Mouse (Mus musculus) erythroid progenitor cell, adult 5-6 weeks (primary cell): ENCODE measurements around the gene Vegfa. TPM values are rescaled to one million over a fixed set of nuclear protein-coding genes. Genes with fewer than 3 reads are reported as not detected.
A peak's percentile ranks its signal among the peaks of the same experiment; 100 is the strongest.

ENCODE experiments used
- ATAC-seq: replicated peaks from 2 replicates; pipeline ENCODE4 v1.8.0; 2016; ENCODE audit warnings: moderate number of reproducible peaks, mild to moderate bottlenecking, moderate TSS enrichment, inconsistent platforms; ENCODE audit not compliant: poor library complexity, low FRiP score, severe bottlenecking
- total RNA-seq, 2 experiments: library from RNA; stranded (forward) in 1 of 2; stranded (reverse) in 1 of 2; fragments of 150-400 nt in 1 of 2; fragments of 186-747, 209-891 nt in 1 of 2; gene quantifications; 2 replicates each; pipeline versions ENCODE4 v1.2.3 to v1.2.4; 2015 to 2017; ENCODE audit warnings: low replicate concordance in 2 of 2

Gene Vegfa
- total RNA-seq, 2 experiments from 2014 or later = 0.42 to 6.4 TPM

DNA sequence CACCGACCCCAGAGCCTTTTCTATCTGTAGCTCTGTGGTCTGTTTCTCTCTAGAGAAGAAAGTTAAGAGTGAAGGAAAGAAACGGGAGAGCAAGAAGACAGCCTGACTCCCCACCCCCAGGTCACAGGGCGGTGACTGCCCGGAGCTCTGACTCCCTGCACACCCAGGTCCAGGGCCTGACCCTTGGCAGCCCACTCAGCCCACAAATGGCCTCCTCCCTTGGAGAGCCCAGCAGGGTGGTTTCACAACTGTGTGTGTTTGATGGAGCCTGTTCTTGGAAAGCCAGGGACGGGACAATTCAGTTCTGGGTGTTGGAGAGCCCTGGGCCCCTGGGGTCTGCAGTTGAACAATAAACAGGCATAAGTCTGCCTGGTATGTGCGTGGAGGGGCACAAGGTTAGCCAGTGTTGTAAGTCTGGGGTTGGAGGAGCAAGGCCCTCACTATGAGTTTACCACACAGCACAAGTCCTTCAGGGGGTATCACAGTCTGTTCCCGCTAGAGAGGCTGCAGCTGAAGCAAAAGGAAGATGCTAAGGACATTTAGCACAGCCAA, 21.2 kb upstream of the Vegfa start:
- ATAC-seq = no peak

DNA sequence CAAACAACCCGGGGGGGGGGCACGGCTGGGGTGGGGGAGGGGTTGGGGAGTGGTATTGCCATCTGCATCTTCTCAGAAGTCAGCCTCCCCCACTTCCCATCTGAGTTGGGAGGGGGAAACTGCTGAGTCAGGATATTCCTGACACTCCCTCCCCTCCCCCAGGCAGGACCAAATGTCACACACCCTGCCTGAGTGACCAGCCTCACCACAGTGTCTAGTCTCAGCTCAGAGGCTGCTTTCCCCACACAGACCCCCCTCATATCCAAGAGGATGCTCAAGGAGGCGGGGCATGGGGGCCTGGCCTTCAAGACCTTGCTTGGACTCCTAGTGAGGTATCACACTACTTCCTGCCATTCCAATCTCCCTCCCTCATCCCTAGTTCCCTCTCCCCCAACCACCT, 20.0 kb upstream of the Vegfa start:
- ATAC-seq = no peak

DNA sequence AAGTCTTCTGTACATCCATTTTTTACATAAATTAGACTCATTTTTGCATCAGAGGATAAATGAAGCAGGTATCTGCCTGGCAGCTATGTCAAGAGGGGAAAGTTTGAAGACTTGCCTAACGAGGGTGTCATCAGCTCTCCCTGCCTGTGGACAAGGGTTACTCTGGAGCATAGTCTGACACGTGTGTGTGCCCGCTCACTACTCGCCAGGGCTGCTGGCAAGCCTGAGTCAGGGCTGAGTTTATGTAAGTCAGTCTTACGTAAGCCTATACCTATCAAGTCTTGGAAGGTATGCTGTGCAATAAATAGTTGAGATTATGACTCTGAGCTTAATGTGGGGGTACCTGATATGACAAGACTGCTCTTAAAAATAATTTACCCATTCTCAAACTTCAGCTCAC, 19.2 kb upstream of the Vegfa start:
- no peak for ATAC-seq

DNA sequence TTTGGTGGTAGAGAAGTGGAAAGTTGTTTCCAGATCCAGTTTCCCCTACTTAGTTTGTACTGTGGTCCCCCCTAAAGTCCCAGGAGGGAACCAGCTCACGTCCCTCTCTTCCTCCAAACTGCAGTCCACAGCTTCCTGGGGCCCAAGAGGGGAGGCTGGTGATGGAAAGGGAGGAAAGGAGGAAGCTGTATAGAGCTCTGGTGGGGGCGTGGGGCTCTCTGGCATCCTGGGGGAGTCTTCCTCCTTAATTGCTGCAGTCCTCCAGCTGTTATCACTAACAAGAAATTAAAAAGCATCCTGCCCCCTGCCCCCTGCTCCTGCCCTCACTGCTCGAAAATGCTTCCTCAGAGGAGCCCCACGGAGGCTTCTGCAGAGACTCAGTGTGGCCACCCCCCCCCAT, 17.4 kb upstream of the Vegfa start:
- no peak for ATAC-seq

DNA sequence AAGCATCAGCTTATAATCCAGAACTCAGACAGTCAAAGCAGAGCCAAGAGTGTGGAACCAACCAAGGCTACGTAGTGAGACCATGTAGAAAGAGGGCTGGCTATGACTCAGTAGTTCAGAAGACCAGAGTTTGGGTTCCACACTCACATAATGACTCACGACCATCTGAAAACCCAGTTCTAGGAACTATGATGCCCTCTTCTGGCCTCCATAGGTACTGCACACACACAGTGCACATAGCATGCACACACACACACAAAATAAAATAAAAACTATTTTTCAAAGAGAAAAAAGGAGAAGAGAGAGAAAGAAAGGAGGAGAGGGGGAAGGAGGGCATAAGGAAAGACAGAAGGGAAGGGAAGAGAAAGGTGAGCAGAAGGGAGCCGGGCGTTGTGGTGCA, 16.0 kb upstream of the Vegfa start:
- no peak for ATAC-seq

DNA sequence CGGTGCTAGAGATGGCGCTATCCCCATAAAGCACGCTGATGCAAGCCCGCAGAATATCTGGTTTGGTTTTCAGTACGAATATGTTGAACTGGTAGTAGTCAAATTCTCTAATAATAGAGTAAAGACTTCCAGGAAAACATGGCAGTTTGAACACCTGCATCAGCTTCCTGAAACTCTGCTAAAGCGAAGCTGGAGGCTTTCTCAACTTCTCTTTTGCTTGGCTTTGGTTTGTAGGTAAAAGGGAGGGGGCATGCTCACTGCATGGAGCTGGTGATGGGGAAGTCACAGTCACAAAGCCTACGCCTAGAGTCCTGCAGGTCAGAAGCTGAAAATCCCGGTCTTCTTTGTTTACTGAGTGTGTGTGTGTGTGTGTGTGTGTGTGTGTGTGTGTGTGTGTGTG, 13.6 kb upstream of the Vegfa start:
- ATAC-seq = no peak

DNA sequence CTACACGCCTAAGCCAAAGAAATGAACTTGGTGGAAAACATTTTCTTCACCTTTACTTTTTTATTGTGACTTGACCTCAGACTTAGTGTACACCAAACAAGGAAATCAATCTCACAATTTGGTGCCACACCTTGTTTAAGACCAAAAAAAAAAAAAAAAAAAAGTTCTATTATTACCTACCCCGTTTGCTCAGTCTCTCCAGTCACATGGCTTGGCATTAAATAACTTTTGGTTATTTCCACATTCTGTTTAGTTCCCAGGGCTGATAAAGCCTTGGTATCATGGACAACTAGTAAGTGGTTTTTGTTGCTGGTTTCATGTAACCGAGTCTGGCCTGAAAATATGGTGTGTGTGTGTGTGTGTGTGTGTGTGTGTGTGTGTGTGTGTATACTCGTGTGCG, 12.8 kb upstream of the Vegfa start:
- ATAC-seq = no peak

DNA sequence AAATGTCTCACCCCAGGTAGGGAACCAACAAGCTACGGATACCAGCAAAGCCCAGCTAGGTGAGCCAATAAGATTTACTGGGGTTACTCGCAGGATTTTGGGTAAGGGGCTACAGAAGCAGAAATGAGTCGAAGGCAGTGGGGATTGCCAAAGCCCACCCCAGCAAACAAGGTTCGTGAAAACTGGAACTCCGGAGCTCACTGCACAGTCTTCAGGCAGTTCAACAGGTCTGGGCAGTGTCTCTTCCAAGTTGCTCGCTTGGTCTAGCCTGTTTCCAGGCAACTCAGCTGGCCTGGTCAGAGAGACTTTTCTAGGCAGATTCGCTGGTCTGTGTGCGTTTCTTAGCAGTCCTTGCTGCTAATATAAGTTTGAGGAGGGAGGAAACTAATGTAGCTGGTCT, 10.0 kb upstream of the Vegfa start:
- no peak for ATAC-seq

DNA sequence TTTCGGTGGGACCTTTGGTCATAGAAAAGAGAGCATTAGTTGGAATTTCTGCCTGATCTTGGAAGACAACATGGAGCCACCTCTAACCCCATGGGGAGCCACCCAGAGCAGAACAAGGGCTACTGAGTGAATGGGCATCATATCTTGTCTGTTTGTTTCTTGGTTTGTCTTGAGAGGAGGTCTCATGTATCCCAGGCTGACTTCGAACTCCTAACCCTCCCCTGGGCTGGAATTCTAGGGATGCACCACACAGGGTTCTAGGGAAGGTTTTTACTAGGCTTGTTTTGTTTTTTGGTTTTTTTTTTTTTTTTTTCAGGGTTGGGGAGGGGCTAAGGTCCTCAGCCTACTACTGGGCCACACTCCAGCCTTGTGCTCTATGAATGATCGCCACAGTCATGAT, 9.5 kb upstream of the Vegfa start:
- no peak for ATAC-seq

DNA sequence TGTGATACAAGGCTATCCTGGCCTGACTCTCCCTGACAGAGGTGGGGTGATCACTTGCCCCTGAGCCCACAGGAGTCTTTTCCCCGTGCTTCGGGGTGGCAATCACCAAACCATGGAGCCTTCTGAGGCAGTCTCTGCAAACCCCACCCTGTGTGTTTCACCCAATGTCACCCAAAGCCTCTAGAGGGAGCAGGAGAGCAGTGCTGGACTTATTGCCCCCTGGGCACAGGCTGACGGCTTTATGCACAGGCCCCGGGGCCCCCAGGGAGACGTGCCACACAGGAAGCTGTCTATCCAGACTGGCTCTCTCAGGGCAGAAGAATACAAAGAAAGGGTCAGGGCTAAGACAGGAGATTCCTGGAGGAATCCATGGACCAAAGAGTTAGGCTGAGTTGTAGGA, 9.1 kb upstream of the Vegfa start:
- peak; percentile 74 for ATAC-seq

DNA sequence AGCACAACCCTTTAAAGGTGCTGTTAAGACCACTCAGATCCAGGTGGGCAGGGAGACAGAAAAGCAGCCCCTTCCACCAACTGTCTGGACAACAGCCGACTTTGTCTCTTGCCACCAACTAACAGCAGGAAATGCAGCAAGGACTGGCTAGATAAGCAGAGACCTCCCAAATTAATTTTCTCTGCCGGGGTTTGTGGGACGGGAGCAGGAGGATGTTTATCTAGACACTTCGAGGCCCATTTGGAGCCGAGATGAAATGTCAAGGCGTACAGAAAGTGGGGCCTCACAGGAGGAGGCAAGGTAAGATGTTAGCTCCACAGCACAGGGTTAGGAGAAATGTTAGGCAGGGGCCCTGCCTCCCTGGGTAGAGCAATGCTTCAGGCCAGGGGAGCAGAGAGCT, 8.4 kb upstream of the Vegfa start:
- ATAC-seq = no peak

DNA sequence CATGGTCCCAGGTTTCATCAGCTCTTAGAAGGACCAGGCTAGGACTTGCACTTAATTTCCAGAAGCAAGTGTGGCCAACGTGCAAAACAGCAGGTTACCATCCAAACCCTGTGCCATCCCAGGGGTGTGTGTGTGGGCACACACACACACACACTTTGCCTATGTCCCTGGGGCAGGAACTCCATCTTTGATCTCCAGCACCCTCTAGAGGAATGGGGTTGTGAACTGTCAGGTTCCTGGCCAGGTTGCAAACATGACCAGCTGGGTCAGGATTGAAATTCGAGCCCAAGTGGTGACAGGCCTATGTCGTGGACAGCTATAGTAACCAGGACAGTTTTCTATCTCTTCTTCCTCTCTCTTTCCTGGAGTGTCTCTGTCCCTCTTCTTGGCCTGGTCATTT, 6.7 kb upstream of the Vegfa start:
- ATAC-seq = no peak

DNA sequence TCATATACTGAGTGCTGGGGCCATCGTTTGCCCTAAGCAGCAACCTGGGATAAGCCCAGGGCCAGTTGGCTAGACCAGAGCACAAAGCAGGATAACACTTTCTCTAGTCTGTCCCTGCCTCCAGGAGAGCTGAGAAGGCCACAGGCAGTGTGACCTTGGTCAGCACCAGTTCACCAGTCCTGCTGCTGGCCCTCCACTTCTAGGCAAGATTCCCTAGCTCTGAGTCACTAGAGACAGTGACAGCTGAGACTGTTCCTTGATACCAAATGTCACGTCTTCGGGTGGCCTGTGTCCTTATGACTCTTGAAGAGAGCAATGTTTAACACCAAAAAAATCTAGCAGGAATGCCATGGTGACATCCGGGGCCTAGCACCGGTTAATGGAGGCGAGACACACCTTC, 4.2 kb upstream of the Vegfa start:
- no peak for ATAC-seq

DNA sequence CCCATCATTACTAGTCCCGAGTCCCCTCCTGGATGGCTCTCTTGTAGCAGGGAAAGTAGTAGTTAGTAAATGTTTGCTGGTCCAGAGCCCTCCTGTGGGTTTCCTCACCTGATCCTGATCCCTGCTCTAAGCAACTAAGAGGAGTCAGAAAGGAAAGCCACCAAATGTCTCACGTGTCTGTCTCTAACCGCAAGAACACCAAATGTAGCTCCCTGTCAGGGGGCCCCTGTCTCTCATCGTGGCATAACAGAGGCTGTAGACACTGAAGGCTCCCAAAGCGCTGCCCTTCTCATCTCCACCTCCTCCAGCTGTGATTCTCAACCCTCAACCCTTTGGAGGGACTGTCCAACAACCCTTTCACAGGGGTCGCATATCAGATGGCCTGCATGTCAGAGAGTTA, 1.9 kb upstream of the Vegfa start:
- no peak for ATAC-seq

DNA sequence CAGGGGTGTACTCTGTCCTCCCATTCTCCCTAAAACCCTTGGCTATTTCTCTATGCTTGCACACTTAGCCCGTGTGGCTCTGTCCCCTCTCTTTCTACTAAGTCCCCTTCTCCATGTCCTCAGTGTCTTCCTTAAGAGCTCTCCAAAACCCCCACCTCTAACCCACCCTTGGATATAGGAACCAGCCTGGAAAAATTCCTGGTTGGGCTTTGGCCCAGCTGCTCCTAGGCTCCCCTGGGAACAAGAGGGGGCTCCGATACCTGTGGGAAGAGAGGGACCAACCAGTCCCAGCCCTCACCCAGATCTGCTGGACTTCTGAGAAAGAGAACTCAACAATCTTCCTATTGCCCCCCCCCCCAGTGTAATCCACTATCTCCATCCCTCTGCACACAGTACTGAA, 1.4 kb upstream of the Vegfa start:
- no peak for ATAC-seq

DNA sequence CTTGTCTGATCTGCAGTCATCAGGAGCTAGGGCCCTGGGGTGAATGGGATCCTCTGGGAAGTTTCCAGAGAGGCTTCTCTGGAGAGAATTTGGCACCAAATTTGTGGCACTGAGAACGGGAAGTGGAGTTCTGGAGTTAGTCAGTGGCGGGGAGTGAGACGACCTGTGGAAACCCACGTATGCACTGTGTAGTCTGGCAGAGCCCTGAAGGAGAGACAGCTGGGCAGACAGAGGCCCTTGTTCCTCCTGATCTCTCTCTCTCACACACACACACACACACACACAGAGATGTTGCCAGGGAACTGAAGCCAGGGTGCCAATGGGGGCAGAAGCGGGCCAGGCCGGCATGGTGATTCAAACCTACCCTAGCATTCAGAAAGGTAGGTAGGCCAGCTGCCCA, 953 bp upstream of the Vegfa start:
- ATAC-seq = no peak

DNA sequence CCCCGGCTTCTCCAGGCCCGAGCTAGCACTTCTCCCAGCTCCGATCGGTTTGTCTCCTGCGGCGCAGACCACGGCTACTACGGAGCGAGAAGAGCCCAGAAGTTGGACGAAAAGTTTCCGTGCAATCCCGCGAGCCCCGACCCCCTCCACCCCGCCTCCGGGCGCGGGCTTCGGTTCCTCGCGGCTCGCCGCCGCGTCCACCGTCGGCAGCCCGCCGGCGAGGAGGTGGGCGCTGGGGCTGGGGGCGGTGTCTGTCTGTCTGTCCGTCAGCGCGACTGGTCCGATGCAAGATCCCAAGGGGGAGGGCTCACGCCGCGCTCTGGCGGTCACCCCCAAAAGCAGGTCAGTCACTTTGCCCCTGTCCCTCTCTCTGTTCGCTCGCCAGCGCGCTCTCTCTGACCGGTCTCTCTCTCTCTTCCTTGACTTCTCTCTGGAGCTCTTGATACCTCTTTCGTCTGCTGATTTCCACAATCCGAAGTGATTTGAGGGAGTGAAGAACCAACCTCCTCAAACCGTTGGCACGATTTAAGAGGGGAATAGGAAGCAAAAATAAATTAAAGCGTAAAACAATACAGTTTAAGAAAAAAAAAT, 453 bp downstream of the Vegfa start:
- no peak for ATAC-seq

DNA sequence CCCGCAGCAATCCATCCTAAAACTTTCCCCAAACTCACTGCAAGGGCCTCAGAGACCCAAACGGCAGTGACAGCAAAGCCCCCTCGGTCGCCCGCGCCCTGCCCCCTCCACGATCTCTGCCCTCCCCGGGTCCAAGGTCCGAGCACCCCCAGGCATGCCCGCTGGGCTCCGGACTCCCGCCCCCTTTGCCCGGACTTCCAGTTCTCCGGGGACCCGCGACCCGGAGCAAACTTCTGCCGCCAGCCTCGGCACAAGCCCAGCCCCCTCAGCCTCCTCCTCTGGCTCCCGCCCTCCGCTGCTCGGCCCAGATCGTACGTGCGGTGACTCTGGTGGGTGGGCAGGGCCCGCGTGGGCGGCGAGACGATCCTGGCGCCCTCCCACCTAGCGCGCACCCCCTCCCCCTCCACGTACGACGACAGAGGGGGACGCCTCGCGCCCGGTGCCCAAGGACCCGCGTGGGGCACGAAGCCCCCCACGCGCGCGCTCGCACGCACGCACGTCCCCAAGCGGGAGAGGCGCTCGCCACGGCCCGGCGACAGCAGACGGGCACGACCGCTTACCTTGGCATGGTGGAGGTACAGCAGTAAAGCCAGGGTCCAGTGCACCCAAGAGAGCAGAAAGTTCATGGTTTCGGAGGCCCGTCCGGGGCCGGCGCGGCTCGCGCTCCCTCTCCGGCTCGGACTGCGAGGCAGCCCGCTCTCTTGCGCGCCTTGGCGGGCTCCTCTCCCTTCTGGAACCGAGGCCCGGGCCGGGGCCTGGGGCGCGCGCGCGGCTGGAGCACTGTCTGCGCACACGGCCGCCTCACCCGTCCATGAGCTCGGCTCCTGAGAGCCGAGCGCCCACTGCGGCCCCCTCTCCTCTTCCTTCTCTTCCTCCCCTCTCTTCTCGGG, 1.2 kb downstream of the Vegfa start:
- no peak for ATAC-seq

DNA sequence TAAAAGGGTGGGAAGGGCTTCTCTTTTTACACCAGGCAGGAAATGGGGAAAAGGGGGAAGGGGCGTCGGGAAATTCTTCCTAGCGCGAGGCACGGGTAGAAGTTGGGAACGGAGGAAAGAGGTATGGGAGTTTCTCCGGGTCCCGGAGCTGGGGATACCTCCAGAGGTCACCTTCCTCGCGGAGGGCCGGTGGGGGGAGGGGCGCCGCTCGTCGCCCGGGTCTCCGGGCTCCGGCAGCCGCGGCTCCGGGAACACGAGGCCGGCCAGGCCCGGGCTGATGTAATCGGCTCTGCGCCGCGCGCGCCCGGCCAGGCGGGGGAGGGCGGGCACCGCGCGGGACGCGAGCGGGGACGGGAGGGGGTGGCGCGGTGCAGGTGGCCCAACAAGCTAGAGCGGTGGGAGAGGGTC, 1.8 kb downstream of the Vegfa start:
- no peak for ATAC-seq

DNA sequence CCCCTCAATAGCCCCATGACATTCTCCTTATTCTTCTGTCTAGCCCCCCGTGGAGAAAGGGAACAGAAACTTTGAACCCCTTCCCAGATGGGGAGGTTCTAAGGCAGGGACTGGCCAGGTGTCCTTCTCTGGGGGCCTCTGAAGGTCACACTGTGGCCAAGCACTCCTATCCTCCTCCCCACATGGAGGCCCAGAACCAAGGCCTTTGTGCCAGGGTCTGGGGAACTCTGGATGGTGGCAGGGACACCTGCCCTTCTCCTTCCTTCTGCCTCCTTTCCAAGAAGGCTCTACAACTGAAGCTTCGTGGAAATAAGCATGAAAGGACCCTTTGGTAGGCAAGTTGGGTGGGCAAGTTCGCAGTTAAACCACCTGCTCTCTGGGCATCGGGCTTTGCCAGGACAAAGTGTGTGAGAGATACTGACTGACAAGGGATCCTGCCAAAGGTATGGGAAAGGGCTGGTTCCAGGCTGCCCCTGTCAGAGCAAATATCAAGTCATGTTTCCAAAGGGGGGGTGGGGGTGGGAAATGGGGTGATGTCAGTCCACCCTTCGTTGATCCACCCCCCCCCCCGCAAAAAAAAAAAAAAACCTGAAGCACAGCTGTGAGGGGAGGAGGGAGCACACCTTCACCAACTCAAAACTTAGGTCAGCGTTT, 2.5 kb downstream of the Vegfa start:
- ATAC-seq = no peak

DNA sequence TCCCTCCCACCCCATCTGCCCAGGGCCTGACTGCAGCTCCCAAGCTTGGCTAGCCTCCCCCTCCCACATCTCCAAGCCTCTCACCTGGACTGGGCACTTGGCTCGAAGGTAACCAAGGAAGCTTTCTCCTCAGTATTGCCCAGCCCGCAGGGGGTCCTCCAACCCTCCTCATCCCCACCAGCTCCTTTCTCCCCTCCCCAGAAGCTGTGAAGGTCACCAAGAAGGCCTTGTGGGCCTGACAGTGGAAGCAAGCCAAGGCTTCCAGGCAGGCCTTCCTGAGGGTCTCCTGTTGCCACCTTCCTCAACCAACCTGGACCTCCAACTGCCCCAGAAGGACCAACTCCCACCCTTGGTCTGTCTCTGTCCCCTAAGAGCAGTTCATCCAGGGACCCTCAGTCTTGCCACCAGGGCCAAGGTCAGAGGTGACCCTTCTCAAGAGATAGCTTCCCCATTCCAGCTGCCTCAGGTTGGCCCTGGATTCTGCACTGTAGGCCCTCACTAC, 3.1 kb downstream of the Vegfa start:
- no peak for ATAC-seq
